Mouse (Mus musculus) erythroblast, embryonic 14.5 days (primary cell): ENCODE measurements around the gene Tmprss3.

ENCODE experiments used
- GATA1 ChIP-seq: IDR thresholded peaks from 2 replicates; pipeline ENCODE4 v1.6.1; 2012; ENCODE audit warnings: low read length, inconsistent platforms, mixed read lengths
- TAL1 ChIP-seq: IDR thresholded peaks from 3 replicates; pipeline ENCODE4 v1.6.1; 2012; ENCODE audit warnings: low read length, inconsistent platforms, mixed read lengths

- TF ChIP-seq TAL1 (no peak), GATA1 (no peak)
Observed at GRCm38 (mm10) chr17:31187370-31187769, 11.4 kb downstream of the Tmprss3 start.
